Mouse (Mus musculus) regulatory T cell (primary cell): ENCODE data around the gene Kcnma1.

Experiments used
- in situ Hi-C: fragments of 300-600 bp; cut with MboI, MseI; formaldehyde crosslinking; loops from one replicate; pipeline ENCODE4 v1.15.1; 2025; ENCODE audit warnings: high pct_unique_total_duplicates

The Kcnma1 gene

DNA sequence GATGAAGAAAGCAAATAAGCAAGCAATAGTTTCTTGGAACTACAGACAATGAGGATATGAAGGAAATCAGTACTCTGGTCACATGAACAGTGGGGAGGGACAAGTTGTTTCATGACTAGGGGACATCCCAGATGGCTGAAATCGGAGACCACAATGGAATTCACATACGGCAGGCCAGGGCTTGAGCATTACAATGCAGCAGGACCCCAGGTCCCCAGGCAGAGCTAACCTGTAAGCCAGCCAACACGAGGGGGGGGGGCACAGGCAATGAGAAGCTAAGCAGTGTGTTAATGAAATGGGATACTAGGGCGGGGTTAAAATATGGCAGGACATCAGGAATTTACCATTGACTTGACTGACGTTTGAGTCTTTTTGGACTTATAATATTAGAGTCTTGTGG lies 324.6 kb downstream of the Kcnma1 start:
- in situ Hi-C loops: no loop called here

DNA sequence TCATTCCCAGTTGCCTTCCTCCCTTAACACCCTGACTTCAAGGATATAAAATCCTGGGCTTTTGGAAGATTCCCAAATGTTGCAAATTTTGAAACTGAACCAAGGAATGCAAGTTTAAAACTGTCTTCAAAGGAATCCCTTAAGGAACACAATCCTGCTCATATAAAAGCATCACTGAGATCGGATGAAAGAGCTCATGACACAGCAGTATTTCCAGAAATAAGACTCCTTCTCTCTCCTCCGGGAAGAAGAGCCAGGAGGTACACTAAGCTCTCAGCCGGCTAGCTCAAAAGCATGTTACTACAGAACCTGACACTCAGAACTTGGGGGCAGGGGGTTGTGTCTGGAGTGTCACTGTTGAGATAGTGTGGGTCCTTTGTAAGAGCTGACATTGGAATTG lies 325.8 kb downstream of the Kcnma1 start:
- in situ Hi-C loops: no loop called here

DNA sequence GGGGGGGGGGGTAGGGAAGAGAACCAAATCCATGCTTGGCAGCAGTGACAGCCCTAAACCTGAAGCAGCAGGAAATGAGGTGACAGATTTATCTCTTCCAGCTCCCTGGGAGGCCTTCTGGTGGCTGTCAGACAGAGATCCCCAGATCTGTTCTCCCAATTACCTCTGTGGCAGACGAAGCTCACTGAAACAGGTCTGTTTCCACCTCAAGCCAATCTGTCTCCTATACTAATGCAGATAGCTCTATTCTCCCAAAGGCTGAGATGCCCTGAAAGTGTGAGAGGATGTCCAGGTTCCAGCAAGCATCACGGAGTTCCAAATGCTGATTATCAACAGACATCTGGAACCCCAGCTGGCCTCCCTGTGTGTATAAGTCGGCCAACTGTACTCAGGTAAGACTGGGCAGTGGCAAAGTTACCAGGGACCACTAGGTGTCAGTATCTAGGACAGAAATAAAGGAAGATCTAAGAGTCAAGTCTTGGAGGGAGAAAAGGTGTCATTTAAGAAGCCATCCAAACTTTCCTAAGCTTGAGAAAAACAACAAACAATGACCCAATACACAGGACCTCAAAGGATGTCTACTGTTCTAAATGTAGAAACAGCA lies 329.7 kb downstream of the Kcnma1 start:
- in situ Hi-C loops: no loop called here

DNA sequence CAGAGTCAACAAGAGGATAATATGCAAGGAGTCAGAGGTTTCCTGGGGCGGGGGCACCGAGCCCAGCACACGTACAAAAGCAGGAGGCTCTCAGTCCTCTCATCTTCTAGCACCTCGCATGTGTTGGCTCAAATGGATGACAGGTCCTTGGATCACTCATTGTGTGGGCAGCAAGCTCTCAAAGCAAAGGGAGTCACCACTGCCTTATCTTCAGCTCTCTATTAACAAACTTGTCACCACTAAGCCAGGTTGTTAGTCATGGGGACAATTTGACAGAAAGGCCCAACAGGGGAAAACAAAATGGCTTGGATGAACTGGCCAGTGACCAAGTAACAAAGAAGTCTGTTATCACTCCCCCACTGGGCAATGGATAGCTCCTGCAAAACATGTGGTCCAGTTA lies 331.5 kb downstream of the Kcnma1 start:
- in situ Hi-C loops: no loop called here

DNA sequence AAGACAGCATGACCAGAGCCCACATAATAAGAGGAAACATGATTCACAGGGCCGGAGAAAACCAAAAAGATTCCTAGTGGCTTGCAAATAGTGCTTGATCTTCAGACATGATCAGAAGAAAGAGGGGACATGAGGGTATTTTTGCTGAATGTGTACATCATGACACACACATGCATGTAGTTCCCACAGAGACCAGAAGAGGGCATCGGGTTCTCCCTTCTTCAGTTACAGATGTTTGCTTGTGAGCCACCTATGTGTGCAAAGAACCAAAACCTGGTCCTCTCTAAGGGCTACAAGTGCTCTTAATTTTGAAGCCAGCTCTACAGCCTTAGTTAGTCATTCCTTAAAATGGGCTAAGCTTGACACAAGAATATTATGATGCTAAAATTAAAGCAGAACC lies 334.9 kb downstream of the Kcnma1 start:
- in situ Hi-C loops: no loop called here

DNA sequence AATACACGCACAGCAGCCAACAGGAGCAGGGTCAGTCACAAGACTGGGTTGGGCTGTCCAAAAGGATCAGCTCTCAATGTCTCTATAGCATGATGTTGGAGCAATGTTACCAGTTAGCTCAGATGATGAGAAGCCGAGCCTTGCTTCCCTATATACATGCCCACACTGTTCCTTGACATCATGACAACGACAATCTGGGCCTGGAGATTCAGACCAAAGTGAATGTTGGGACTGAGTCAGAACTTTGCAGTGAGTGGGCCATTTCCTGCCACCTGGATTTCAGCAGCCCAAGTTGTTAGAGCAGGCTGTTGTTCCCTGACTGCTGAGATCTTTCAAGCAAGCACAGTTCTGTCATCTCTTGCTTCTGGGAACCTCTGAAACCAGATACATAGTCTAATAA lies 347.9 kb downstream of the Kcnma1 start:
- in situ Hi-C loops: no loop called here

DNA sequence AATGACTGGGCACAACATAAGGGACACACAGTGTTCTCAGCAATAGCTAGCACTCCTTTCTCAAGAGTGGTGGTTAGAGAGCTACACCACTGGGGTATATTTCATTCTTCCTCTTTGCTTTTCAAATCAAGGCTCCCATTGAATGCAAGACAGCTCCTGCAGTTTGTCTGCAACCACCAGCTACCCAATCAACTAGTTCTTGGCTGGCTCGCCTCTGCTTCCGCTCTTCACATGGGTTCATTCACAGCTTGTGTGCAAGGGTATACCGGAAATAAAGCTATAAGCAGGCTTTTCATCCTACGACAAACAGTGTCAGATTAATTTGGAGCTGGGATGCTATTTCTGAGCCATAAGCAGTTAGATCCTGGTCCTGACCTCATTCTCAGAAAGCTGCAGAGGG lies 362.6 kb downstream of the Kcnma1 start:
- in situ Hi-C loops: no loop called here

DNA sequence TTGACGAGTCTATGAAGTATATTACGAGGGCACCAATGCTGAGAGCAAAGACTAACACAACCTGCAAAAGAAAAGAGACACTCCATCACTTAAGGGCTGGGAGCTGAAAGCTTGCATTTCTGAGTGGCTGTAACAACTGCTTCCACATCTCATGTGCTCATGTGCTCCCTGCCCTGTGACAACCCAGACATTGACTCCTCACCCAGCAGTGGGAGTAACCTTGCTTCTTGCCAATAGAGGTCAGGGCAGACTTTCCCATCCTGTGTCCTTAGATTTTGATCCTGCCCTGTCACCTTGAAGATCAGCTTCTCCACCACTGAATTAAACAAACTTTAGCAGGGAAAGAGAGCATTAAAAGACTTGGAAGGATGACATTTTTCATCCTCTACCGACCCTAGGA lies 364.2 kb downstream of the Kcnma1 start:
- in situ Hi-C loops: no loop called here

DNA sequence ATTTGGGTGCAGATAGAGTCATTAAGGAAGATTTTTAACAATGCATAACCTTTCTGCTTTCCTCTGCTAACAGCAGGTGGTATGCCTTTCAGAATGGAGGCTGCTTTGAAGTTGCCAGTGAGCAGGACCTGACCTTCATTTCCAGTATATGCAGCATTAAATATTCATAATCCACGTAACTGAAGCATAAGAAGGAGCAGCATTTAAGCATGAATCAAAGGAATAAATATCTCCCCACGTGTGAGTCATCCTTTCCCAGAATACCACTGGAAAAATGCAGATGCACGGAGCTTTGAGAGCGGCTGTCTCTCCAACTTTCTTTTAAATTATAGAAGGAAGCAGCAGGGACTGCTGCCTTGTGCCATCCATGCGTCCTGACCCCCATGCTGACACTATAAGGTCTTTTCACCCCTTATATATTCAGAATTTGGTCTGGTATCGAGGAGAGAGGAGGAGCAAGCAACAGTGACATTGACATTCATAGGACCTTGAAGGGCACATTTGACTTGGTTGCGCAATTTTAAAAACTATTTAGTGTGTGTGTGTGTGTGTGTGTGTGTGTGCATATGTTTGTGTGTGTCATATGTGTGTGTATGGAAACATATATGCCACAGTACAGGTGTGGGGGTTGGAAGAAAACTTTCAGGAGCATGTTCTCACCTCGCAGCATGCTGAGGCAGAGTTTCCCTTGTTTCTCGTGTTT lies 368.8 kb downstream of the Kcnma1 start:
- in situ Hi-C loops: loop anchor here (10.0 kb wide), 1 partner anchor 919 kb away; no protein-coding TSS in a partner anchor

DNA sequence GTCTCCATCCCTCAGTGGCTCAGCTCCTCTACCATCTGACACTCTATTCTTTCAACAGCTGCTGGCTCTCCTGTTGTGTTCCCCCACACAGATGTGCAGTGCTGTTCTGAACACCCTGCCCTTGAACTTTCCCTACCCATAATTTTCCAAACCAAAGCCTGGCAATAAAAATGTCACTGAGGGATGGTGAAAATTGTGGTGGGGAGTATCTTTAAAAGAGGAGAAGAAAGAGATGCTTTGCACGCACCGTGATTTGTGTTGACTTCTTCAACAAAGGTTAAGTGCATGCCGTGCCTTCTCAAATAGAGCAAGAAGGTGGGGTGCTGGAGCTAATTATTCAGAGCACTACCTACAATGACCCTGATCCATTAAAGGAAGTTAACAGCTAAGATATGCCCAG lies 371.1 kb downstream of the Kcnma1 start:
- in situ Hi-C loops: loop anchor here (10.0 kb wide), 1 partner anchor 922 kb away; no protein-coding TSS in a partner anchor

DNA sequence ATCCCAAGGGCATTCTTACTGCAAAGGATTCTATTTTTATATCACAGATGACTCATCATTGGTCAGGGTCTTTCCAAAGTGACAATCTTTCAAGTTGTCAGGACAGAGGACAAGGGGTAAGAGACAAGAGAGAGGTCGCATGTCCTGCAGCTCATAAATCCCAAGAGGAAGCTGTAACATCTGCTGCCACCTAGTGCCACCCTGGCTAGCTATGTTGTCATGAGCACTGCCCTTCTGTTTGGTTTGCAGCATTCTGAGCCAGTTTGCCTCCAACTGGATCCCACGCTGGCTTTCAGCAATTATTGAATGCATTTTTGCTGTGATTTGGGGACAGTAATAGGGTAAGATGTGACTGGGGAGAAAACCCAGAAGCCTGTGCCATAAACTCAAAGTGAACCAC lies 373.6 kb downstream of the Kcnma1 start:
- in situ Hi-C loops: loop anchor here (10.0 kb wide), 1 partner anchor 924 kb away; no protein-coding TSS in a partner anchor

DNA sequence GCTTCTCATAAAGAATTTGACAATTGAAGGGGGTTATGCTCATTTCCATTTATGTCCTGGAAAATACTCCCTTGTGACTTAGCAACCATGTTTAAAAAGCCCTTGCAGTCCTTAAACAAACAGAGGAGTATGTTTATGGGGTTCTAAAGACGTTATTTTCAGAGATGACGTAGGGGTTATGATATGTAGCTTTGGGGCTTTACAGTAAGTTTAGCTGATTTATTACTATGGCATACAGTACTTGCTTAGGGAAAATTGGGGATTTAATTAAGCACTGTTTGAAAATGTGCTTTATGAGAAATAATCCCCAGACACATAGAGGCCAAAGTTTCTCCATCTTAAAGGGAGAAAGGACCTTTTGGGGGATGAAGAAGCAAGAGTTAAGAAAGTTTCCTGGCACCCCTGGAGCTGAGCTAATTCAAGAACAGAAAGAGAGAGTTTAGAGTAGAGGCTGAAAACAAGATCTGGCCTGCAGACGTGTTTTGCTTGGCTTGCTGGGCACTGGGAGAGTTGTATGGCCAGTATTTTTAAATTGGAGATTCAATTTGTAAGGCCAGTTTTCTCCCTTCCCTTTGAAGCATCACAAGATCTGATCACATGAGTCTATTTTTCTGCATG lies 376.1 kb downstream of the Kcnma1 start:
- in situ Hi-C loops: no loop called here

DNA sequence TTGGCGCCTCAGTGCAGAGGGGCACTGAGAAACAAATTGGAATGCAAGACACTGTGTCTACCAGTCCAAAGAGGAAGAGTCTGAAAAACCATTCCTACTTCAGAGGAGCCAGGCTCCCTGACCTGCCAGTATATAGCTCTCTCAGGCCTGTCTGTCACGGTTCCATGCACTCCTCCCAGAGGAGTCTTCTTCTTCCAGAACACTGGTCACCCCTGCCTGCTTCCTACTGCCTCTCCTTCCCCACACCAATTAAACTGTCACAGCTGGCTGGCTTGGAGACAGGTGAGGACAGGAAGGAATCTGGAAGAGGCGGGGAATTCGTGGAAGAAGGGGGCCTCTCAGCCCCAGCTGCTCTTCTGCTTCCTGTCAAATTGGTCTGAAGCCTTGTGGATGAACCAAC lies 378.4 kb downstream of the Kcnma1 start:
- in situ Hi-C loops: no loop called here

DNA sequence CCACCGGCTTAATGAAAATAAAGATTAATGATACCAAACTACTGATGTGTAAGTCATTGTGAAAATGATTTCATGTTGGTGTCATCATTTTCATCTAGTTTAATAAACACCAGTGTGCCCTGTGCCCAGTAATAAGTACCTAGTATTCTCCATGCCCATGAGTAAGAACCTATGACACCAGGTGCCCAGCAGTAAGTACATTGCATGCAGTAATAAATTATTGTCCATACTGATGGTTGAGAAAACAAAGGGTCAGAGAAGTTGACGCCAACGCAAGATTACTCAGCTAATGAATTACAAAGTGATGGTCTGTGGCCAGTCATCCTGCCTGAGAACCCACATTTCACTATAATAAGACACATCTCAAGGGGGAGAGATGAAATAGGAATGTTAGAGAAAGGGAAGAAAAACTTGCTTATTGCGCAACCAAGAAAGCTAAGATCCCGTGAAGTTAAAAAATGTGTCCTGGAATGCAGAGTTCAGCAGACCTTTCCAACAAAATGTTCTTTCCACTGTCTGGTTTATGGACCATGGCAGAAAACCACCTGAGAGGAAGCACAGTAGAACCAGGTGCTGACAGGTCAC lies 381.2 kb downstream of the Kcnma1 start:
- in situ Hi-C loops: no loop called here

DNA sequence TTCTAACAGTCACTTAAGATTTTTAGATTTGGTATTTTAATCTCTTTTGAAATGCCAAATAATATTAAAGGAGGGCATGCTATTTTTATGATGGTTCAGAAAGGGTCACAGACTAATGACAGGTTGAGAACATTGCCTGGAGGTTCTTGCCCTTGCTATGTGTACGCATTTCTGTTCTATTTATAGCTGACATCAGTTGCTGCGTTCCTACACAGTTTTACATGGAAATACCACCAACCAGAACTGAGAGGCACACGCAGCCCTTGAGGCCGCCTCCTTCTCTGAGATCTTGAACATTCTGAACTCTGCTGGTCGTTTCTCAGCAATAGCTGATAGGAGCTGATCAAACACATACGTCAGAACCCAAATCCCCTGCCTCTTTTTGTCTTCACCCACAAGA lies 387.4 kb downstream of the Kcnma1 start:
- in situ Hi-C loops: no loop called here

DNA sequence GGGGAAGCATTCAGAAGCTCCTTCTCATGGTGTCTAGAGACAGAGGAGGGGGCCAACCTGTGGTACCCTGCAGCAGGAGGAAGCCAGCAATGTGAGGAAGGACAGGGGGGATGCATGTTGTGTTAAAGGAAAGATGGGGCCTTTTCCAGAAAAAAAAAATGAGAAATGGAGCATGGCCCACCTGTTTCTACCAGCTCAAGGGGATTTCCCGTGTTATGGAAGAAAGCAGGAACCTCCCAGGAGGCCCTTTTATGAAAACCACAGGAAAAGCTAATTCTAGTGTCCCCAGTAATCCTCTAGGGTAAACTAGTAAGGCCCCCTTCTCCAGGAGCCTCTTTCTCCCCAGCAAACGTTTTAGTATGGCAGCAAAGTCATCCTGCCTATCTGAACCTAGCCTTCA lies 388.2 kb downstream of the Kcnma1 start:
- in situ Hi-C loops: no loop called here

DNA sequence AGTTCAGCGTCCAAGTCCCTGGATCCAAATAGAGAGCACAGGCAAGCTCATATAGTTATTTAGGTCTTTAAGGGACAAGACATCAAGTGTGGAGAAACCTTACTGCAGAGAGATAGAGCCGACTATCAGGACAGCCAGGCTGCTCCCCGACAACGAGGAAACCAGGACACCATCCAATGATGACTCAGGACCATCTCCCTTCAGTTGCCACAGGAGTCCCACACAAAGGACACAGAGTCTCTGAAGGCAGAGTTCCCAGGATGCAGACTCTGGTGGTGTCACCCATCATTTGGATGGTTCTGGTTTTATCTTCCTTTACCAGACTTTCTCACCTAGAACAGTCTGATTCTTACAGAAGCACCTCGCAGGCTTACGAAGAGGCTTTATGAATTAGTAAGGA lies 388.9 kb downstream of the Kcnma1 start:
- in situ Hi-C loops: no loop called here

DNA sequence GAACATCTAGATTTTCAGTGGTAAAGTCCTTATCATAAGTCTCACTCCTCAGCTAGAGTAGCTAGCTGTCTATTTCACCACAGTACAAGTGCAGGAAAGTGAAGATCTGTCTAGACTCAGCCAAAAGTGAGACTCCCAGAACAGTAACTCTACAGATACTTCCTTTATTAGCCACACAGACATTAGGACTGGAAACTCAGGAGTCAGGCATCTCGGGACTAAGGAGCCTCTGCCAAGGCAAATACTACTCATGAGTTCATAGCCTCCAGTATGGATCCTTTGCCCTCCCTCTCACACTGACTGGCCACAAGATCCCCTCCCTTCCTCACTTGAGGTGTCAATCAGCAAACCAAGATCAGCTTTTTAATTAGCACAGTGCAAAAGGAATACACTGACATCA lies 389.8 kb downstream of the Kcnma1 start:
- in situ Hi-C loops: no loop called here

DNA sequence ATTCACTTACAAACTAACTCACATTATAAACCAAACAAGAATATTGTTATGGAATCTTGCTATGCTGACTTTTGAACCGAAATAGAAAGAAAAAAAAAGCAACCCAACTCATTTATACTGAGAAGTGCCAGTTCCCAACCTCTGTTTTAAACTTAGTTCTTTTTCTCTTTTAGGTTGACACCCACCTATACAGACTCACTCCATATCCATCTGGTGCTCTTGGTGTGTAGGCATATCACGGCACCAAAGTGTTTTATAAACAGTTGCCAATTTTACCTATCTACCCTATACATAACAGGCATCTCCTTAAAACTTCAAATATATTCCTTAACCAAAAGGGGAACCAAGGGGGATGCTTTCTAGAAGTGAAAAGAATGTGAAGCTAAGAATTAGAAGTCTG lies 393.6 kb downstream of the Kcnma1 start:
- in situ Hi-C loops: no loop called here

DNA sequence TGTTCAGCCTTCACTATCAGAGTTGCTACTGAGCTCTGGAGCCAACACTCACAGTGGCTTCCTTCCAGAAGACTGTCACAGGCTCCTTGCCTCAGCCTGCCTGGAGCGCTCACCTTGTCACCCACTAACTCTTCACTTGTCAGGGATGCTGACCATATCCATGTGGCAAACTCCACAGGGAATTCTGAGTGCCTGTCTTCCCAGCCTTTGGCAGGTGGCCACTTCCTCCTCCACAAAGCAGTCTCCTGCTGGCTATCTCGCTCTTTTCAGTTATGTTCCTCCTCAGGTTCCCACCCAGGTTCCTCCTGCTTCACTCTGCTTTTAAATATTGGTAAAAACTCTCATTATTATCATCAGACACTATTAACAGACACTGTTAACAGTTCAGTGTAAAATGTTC lies 395.3 kb downstream of the Kcnma1 start:
- in situ Hi-C loops: no loop called here

DNA sequence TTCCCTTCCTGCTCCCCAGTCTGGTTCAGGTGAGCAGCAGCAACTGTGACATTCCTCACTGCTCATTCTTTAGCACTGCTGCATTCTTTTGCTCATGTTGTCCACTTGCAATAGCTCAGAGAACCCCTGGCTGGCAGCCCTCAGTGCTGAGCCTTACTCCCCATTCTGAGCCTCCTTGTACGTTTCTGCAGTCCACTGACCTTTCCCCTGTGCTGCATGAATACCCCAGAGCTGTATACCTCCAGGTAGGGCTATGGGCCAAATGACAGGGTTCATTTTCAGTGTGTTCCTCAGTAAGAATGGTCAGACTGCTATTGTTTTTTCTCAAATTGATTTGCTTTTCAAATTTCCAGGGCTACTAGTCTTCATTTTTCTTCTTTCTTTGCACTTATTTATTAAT lies 396.2 kb downstream of the Kcnma1 start:
- in situ Hi-C loops: no loop called here

DNA sequence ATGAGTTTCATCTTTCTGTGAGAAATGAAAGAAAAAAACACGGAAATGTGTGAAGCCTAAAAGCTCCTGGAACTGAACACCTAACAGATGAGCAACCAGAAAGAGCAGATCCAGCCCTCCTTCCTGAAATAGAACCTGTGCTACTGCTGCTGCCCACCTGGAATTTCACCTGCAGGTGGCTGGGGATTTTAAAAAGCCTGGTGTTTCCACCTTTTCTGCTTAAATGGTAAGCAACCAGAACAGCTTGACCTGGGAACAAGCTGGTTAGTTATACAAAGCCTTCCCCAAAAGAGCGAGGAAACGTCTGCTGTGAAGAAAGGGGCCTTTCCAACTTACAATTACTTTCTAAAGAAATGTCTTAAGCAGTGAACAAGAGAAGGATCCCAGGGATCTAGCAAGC lies 404.2 kb downstream of the Kcnma1 start:
- in situ Hi-C loops: no loop called here

DNA sequence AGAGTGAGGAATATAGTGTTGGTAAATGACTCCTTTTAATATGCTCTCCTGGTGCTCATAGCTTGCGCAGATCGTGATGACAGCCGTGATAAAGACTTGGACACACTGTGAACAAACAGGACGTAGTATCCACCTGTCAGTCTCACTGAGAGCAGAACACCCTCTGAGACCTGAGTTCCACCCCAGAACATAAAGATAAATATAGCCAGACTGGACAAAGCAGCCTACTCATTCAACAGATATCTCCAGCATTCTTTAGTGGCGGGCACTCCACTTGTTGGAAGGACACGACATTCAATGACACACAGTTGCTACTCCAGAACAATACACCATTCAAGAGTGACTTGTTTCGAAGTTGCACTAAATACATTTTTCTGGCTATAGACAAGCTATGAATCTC lies 408.6 kb downstream of the Kcnma1 start:
- in situ Hi-C loops: no loop called here
